Mouse (Mus musculus) frontal cortex, postnatal 25 days (tissue): Measurements from ENCODE around the gene Ppt1.

Experiments
- DNase-seq, 2 experiments: peaks; one replicate each; pipeline ENCODE4 v3.0.0; 2022; ENCODE audit warnings: low spot score in 2 of 2

Ppt1 gene

DNA sequence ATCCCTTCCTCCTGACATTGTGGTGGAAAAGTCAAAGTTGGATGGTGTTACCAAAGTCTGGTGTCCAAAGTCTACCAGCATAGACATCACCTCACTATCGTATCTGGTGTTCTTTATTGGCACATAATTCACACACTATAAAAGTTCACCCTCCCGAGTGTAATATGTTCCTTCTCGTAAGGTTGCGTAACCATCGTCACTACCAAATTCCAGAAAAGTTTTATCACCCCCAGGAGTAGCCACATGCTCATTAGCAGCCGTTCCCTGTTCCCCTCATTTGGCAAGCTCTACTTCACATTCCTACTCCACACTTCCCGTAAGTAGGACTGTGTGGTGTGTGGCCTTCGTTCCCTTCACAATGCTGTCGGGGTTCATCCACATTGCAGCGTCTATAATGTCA is 69.3 kb downstream of the Ppt1 start:
- no peak for DNase-seq
